Mouse (Mus musculus): Measurements from ENCODE around the gene Xaf1.

DNA sequence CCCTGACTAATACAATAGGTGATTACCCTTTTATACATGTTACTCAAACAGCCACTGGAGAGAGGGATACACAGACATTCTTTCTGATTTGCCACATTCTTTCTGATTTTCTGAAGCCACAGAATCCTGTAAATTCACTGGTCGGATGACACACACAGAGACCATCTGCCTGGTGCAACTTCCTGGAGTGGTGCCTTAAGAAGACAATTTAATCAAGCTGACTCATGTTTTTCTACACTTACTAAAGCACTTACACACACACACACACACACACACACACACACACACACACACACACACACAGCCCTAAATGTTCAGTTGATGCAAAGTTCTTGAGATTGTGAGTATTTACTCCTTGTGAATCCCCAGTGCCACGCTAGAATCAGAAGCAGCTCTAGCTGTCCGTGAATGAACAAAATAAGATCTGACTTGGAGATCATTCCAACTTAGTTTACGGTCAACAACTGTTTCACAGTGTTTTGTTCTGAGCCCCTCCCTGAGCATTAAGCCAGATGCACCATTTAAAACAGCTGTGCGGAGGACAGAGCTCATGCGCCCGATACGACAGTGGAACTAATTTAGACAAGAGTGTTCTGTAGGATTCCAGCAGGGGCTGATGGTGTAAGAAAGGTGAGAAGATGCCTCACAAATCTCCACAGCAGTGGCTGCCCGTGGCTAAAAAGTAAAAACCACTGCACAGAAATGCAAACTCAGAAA lies 31.7 kb downstream of the Xaf1 start:
- TF ChIP-seq POLR2A (IDR thresholded peaks at IDR 0.05; ENCODE audit: insufficient read depth, low read depth, low read length) (no peak), CTCF (IDR thresholded peaks at IDR 0.05; ENCODE audit: insufficient read depth, low read depth, low read length) (no peak)

All from olfactory bulb, adult 2 months (tissue).